Mouse (Mus musculus) midbrain, embryonic 16.5 days (tissue): Measurements from ENCODE around the gene Pou2f1. TPM values are rescaled to one million over a fixed set of nuclear protein-coding genes. Genes with fewer than 3 reads are reported as not detected.
A peak's percentile ranks its signal among the peaks of the same experiment; 100 is the strongest.

Experiments
- ATAC-seq: fragments of 200-750 bp; cut with Nextera tagmentation; 2 replicates; pipeline ENCODE4 v1.8.0; 2017; ENCODE audit warnings: moderate TSS enrichment
- H3K27ac ChIP-seq: fragments of 300-500 bp; sonication (generic); 2 replicates; pipeline ENCODE4 v1.5.1; 2014; ENCODE audit warnings: mild to moderate bottlenecking, low read length, mixed read lengths
- H3K27me3 ChIP-seq: fragments of 300-500 bp; sonication (generic); 2 replicates; pipeline ENCODE4 v1.6.1; 2014; ENCODE audit warnings: low read depth, low read length, mixed read lengths; ENCODE audit not compliant: control insufficient read depth, insufficient read depth
- H3K36me3 ChIP-seq: fragments of 300-500 bp; sonication (generic); 2 replicates; pipeline ENCODE4 v1.6.1; 2014; ENCODE audit warnings: mild to moderate bottlenecking, low read length, moderate library complexity, mixed read lengths; ENCODE audit not compliant: control insufficient read depth, insufficient read depth
- H3K4me1 ChIP-seq: fragments of 300-500 bp; sonication (generic); 2 replicates; pipeline ENCODE4 v1.6.1; 2014; ENCODE audit warnings: mild to moderate bottlenecking, low read length, mixed read lengths; ENCODE audit not compliant: control insufficient read depth, insufficient read depth
- H3K4me2 ChIP-seq: fragments of 300-500 bp; sonication (generic); 2 replicates; pipeline ENCODE4 v1.6.1; 2014; ENCODE audit warnings: mild to moderate bottlenecking, low read length, mixed read lengths
- H3K4me3 ChIP-seq: fragments of 300-500 bp; sonication (generic); 2 replicates; pipeline ENCODE4 v1.5.1; 2014; ENCODE audit warnings: low read depth, mild to moderate bottlenecking, low read length, moderate library complexity, mixed read lengths
- H3K9ac ChIP-seq: fragments of 300-500 bp; sonication (generic); 2 replicates; pipeline ENCODE4 v1.6.1; 2014; ENCODE audit warnings: low read depth, low read length, mixed read lengths
- H3K9me3 ChIP-seq: fragments of 300-500 bp; sonication (generic); replicated peaks from 2 replicates; pipeline ENCODE4 v1.6.1; 2014; ENCODE audit warnings: mild to moderate bottlenecking, low read length, mixed read lengths; ENCODE audit not compliant: control insufficient read depth, poor library complexity, severe bottlenecking
- WGBS: fragments of 180-500 bp; shearing (Covaris S2); extraction: QIAGEN DNeasy Blood & Tissue Kit; methylation state at CpG from one replicate; pipeline ENCODE4 v1.1.7; 2014; 5-methylcytosine and 5-hydroxymethylcytosine counted together
- polyA plus RNA-seq: library from polyadenylated mRNA; unstranded; fragments of >200 nt; fragmentation: Nextera tagmentation; extraction: Ambion mirVana; gene quantifications from 2 replicates; pipeline ENCODE4 v1.2.1, GENCODE M21; 2015

Gene Pou2f1
- polyA plus RNA-seq, 1 experiment from 2014 or later, result 26.5 TPM

DNA sequence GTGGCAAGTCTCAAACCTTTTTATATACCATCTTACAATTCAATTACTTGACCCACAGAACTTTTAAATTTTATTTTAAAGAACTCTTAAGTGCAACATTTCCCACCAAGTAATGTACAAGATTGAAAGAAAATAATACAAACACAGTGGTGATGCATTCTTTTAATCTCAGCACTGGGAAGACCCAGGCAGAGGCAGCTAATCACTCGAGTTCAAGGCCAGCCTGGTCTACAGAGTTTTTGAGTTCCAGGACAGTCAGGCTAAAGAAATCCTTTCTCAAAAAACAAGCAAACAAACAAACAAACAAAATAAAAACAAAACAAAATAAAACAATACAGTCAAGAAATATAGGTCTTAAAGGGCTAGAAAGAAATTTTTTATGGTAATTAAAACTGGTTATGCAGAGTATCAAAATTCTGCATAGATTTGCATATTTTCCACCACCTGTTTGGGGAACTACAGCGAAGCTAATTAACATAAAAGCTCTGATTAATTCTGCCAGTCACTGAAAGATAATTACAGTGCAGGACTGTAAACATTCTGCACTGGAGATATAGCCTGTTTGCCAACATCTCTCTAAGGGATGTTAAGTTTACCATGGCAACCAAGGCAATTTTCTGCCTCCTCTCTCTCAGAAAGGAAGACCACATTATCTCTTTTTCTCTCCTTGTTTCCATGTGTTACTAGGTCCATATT is 88.6 kb downstream of the Pou2f1 start:
- peaks cover 5% of the 10 kb centered on the region for H3K36me3 ChIP-seq
- no peak overlapping the region for H3K27ac ChIP-seq
- H3K9ac ChIP-seq, result no peak overlapping the region
- H3K4me1 ChIP-seq, result peaks cover 5% of the 10 kb centered on the region
- H3K4me3 ChIP-seq, result no peak overlapping the region
- no peak overlapping the region for H3K4me2 ChIP-seq
- H3K27me3 ChIP-seq, result no peaks in the 10 kb centered on the region
- WGBS, result 49% methylated on average over 2 of the region's 2 CpGs
- ATAC-seq, result peak; percentile 82
- H3K9me3 ChIP-seq, result no peaks in the 10 kb centered on the region

GRCm38 (mm10) chr1:165909471-165909870 is 93.0 kb downstream of the Pou2f1 start:
- no peaks in the 10 kb centered on the region for H3K9me3 ChIP-seq
- H3K4me2 ChIP-seq, result no peak overlapping the region
- no peak overlapping the region for H3K27ac ChIP-seq
- no peak overlapping the region for H3K9ac ChIP-seq
- WGBS, result 85% methylated on average over 3 of the region's 3 CpGs
- no peak overlapping the region for H3K4me3 ChIP-seq
- ATAC-seq, result no peak
- H3K4me1 ChIP-seq, result peaks cover 3% of the 10 kb centered on the region
- peaks cover 8% of the 10 kb centered on the region; the same call in 1 of the 2 replicates for H3K36me3 ChIP-seq
- H3K27me3 ChIP-seq, result no peaks in the 10 kb centered on the region

DNA sequence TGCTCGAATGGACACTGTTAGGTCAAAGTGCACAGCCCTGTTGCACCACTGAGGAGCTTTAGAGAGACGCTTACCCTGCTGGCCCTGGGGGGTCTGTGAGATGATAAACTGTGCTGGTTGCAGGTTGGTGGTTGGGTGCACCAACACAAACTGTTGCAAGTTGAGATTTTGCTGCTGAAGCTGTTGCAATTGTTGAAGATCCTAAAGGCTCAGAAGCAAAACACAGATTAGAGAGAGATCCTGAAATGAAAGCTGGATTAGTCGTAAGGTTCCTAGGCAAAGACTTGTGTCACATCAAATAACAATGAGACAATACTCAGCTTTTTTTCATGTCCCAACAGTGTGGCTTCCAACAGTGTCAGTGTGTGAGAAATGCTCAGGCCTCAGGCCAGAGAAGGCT is 93.7 kb downstream of the Pou2f1 start:
- H3K27me3 ChIP-seq, result no peaks in the 10 kb centered on the region
- no peak overlapping the region for H3K27ac ChIP-seq
- H3K36me3 ChIP-seq, result peaks cover 8% of the 10 kb centered on the region; the same call in 1 of the 2 replicates
- no peak for ATAC-seq
- no peaks in the 10 kb centered on the region for H3K9me3 ChIP-seq
- H3K4me3 ChIP-seq, result no peak overlapping the region
- no peak overlapping the region for H3K4me2 ChIP-seq
- WGBS, result 50% methylated on average over 3 of the region's 3 CpGs
- H3K4me1 ChIP-seq, result no peaks in the 10 kb centered on the region
- no peak overlapping the region for H3K9ac ChIP-seq

DNA sequence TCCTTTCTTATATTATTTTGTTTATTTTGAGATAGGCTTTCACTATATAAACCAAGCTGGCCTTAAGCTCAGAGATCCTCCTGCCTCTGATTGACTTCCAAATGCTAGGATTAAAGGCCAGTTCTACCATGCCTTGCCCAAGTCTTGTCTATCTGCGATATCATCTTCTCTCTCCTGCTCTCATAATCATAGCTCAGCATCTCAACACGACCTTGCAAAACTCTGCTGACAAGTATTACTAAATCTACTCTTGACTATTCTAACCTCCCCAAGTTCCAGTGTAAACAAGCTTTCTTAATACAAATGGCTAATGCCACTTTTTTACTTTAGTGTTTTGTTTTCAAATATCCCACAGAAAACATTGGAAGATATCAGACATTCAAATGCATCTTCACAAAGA is 94.3 kb downstream of the Pou2f1 start:
- Histone ChIP-seq H3K4me2 (no peak overlapping the region), H3K27ac (no peak overlapping the region), H3K9me3 (no peaks in the 10 kb centered on the region), H3K4me3 (no peak overlapping the region), H3K9ac (no peak overlapping the region), H3K36me3 (peaks cover 8% of the 10 kb centered on the region; the same call in 1 of the 2 replicates), H3K27me3 (no peaks in the 10 kb centered on the region), H3K4me1 (no peaks in the 10 kb centered on the region)
- ATAC-seq, result no peak
- 94% methylated on average over 2 of the region's 2 CpGs for WGBS

DNA sequence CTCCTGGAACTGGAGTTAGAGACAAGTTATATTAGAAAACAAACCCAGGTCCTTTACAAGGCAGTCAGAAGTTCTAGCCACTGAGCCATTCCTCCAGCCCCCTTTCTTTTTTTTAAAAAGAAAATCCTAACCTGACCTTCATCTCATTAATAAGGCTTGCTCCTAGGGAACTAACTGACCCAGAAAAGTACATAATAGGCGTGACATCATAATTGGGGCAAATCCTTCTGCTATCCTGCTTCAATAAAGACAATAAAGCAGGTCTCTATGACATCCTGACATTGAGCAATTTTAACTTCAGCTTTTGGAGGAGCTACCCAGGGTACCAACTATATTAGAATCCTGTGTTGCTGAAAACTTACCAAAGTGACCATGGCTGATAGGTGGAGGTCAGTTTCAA is 98.9 kb downstream of the Pou2f1 start:
- Histone ChIP-seq H3K27me3 (no peaks in the 10 kb centered on the region), H3K4me2 (no peak overlapping the region), H3K4me3 (no peak overlapping the region), H3K27ac (no peak overlapping the region), H3K4me1 (no peaks in the 10 kb centered on the region), H3K36me3 (peaks cover 4% of the 10 kb centered on the region), H3K9me3 (no peaks in the 10 kb centered on the region), H3K9ac (no peak overlapping the region)
- ATAC-seq, result no peak
- WGBS, result 58% methylated on average over 1 of the region's 1 CpGs

DNA sequence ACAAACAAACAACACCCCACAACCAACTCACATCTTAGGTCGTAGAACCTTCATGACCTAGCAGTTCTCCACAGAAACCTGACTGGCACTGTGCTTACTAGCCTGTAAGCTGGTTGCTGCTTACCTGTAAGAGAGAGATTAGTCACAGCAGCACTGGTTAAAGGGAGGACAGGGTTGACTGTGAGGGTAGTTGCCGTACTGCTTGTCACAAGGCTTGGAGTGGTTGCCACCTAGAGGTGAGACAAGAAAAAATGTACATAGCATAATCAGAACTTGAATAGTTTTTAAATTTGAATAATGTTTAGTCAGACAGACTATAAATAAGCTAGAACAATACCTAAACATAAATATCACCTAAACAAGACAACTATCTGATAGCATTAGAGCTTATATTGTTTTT is 110.8 kb downstream of the Pou2f1 start:
- no peaks in the 10 kb centered on the region for H3K4me1 ChIP-seq
- H3K4me3 ChIP-seq, result no peak overlapping the region
- WGBS, result 84% methylated on average over 2 of the region's 2 CpGs
- 0 out of 2 replicates have a peak, but pooled peaks have one; percentile 54 for ATAC-seq
- H3K9ac ChIP-seq, result no peak overlapping the region
- peaks cover 35% of the 10 kb centered on the region for H3K36me3 ChIP-seq
- H3K9me3 ChIP-seq, result no peaks in the 10 kb centered on the region
- no peaks in the 10 kb centered on the region for H3K27me3 ChIP-seq
- no peak overlapping the region for H3K4me2 ChIP-seq
- H3K27ac ChIP-seq, result no peak overlapping the region

GRCm38 (mm10) chr1:165882146-165882900 is 120.2 kb downstream of the Pou2f1 start:
- Histone ChIP-seq H3K4me2 (no peak overlapping the region), H3K9ac (no peak overlapping the region)
- 61% methylated on average over 8 of the region's 8 CpGs for WGBS

GRCm38 (mm10) chr1:165878751-165879150 is 123.7 kb downstream of the Pou2f1 start:
- H3K9ac ChIP-seq, result no peak overlapping the region

More at GRCm38 (mm10) chr1:165882146-165882900, 120.2 kb downstream of the Pou2f1 start:
- no peak for ATAC-seq
- Histone ChIP-seq H3K36me3 (peaks cover 14% of the 10 kb centered on the region), H3K4me3 (no peak overlapping the region), H3K9me3 (no peaks in the 10 kb centered on the region), H3K4me1 (no peaks in the 10 kb centered on the region), H3K27me3 (no peaks in the 10 kb centered on the region), H3K27ac (no peak overlapping the region)

More at GRCm38 (mm10) chr1:165878751-165879150, 123.7 kb downstream of the Pou2f1 start:
- H3K27me3 ChIP-seq, result no peaks in the 10 kb centered on the region
- 98% methylated on average over 2 of the region's 2 CpGs for WGBS
- H3K27ac ChIP-seq, result no peak overlapping the region
- no peak overlapping the region for H3K4me3 ChIP-seq
- no peaks in the 10 kb centered on the region for H3K4me1 ChIP-seq
- H3K9me3 ChIP-seq, result no peaks in the 10 kb centered on the region
- no peak for ATAC-seq
- peaks cover 18% of the 10 kb centered on the region for H3K36me3 ChIP-seq
- no peak overlapping the region for H3K4me2 ChIP-seq
